Mouse (Mus musculus): ENCODE data around the gene E2f3. TPM values are rescaled to one million over a fixed set of nuclear protein-coding genes. Genes with fewer than 3 reads are reported as not detected.

Gene E2f3
- polyA plus RNA-seq, 1 experiment from 2014 or later = 5.3 TPM

Other genes with a start within 250 kb of the E2f3 start
- 18.2 and 23.5 TPM in 2 replicates for gene Cdkal1, start 130.4 kb downstream of the E2f3 start, polyA plus RNA-seq (2014; fragmentation: Nextera tagmentation; extraction: Ambion mirVana)
- gene Mboat1, start 150.4 kb upstream of the E2f3 start, polyA plus RNA-seq (2014; fragmentation: Nextera tagmentation; extraction: Ambion mirVana) = 1.9 TPM in 2 replicates

Data from midbrain, embryonic 14.5 days (tissue).